8 mouse cellular contexts compared by ENCODE assay signal in the genomic region with DNA sequence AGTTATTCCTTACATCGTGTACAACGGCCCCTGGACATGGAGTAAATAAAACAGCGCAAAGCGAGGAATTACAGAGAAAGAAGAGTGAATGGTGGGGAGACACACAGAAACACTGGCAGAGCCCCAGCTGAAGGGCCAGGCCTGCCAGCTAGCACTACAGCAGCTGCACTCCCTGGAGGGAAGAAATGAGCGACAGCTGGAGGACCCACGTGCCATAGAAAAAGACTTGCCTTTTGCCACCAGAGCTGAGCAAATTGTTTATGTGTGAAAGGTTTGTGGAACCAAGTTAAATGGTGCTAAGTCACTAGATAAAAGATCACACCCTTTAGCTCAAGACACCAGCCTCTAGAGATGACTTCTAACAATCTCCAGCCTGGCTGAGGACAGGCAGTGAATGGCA. TPM values are rescaled to one million over a fixed set of nuclear protein-coding genes. Genes with fewer than 3 reads are reported as not detected.
DNase-seq lines count a peak whose midpoint lies in the region.

No protein-coding gene starts in this region.

- DNase-seq in cerebellum, postnatal 25 days = peak; percentile 30 to 50
- DNase-seq in cerebellum, adult 9-10 months = no peak
- DNase-seq in right cerebral cortex, adult 18-20 months = peak; percentile 39
- DNase-seq in right cerebral cortex, postnatal 36 days (ENCODE audit: low spot score in 2 of 2) = no peak
- peak; percentile 20 to 54 for DNase-seq in lung, postnatal 4 days
- no peak for DNase-seq in urinary bladder, adult 2 months (ENCODE audit: low spot score)
- no peak for DNase-seq in urinary bladder, postnatal 14 days (ENCODE audit: low spot score)
- no peak for DNase-seq in heart, postnatal 4 days

RNA-seq across cellular contexts. Expression of gene Gap43, which starts 37.0 kb away (rescaled TPM):
- polyA plus RNA-seq in urinary bladder, adult 2 months (2012; rRNA removed) = 2.5 and 2.7 TPM in 2 replicates
- 1 to 10 TPM; 4.0 to 5.3 TPM for total RNA-seq in heart, postnatal 4 days (2021)

Comparison
In these comparisons a context has a peak if more than half of its experiments do, and no peak if none do; other contexts are left out.
1. DNase-seq: peak in cerebellum, postnatal 25 days (2 of 2), right cerebral cortex, adult 18-20 months (single experiment) and lung, postnatal 4 days (2 of 2); none in cerebellum, adult 9-10 months (single experiment), right cerebral cortex, postnatal 36 days (0 of 2), urinary bladder, adult 2 months (single experiment), urinary bladder, postnatal 14 days (single experiment) and heart, postnatal 4 days (single experiment).